Mouse (Mus musculus): ENCODE data around the gene Rmnd5b.

DNA sequence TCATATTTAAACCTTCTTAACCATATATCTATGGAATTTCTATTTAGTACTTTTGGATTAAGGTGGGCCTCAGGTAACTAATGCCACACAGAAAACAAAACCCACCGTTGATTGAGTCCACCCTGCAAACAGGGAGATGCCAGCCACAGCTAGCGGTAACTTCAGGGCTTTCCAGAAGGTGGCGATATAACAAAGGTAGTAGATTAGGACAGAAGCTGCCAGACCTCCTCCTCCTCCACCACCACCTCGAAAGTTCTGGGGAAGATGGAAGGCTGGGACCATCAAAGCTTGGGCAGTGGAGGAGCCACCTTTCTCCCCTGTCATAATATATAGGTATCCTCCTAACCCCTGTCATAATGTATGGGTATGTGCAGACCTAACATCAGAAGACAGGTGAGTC, 18.0 kb downstream of the Rmnd5b start:
- TF ChIP-seq MYOG (IDR thresholded peaks at IDR 0.05; ENCODE audit: control insufficient read depth in 1 of 3, insufficient read depth in 1 of 3, insufficient read length in 2 of 3, low read depth in 2 of 3) (no peak), POLR2A (IDR thresholded peaks at IDR 0.05; ENCODE audit: insufficient read length, low read depth) (no peak), E2F4 (IDR thresholded peaks at IDR 0.05; ENCODE audit: insufficient read depth) (no peak), SRF (IDR thresholded peaks at IDR 0.05; ENCODE audit: control insufficient read depth, insufficient read length, low read depth) (no peak), MAX (IDR thresholded peaks at IDR 0.05; ENCODE audit: low read depth) (no peak), TCF3 (IDR thresholded peaks at IDR 0.05; ENCODE audit: insufficient read length, low read depth) (no peak), USF1 (IDR thresholded peaks at IDR 0.05; ENCODE audit: low read depth) (no peak), POLR2AphosphoS2 (IDR thresholded peaks at IDR 0.05; ENCODE audit: insufficient read length, low read depth) (no peak), MYOD1 (IDR thresholded peaks at IDR 0.05; ENCODE audit: control insufficient read depth in 1 of 3, insufficient read length in 2 of 3, low read depth in 2 of 3) (no peak), REST (IDR thresholded peaks at IDR 0.05; ENCODE audit: insufficient read depth, insufficient read length) (no peak), CEBPB (IDR thresholded peaks at IDR 0.05; ENCODE audit: insufficient read depth, poor library complexity, severe bottlenecking) (no peak), TCF12 (IDR thresholded peaks at IDR 0.05; ENCODE audit: insufficient read depth, poor library complexity, severe bottlenecking) (no peak)
